Mouse (Mus musculus): ENCODE data around the gene Rassf3.

DNA sequence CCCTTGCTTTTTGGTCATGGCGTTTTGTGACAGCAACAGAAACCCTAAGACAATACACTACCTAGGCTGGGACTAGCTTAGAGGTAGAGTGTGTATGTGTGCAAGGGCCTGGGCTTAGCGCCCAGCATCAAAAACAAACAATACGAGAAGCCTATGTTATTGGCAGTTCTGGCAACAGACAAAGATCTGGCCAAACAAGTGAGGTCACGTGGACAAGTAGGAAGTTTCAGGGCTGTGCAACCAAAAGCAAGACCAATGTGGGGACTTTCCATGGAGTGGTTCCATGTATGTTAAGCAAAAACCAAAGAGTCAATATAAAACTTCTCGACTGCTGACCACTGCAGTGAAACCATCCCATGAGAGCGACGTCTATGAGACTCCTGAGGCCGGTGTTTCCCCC is 30.3 kb downstream of the Rassf3 start:
- TF ChIP-seq CTCF (IDR thresholded peaks at IDR 0.05; ENCODE audit: low read depth) = no peak
- TF ChIP-seq EP300 (IDR thresholded peaks at IDR 0.05; ENCODE audit: low read depth) = no peak
